Mouse (Mus musculus) spleen, postnatal 10 days (tissue): Measurements from ENCODE around the gene Naif1.

ENCODE experiments used
- DNase-seq, 2 experiments: peaks; one replicate each; pipeline ENCODE4 v3.0.0; 2021 to 2022; ENCODE audit warnings: low spot score in 2 of 2

Naif1 gene

GRCm38 (mm10) chr2:32427720-32428119 is 22.5 kb upstream of the Naif1 start:
- no peak for DNase-seq

GRCm38 (mm10) chr2:32428262-32428722 is 22.0 kb upstream of the Naif1 start:
- no peak for DNase-seq

- DNase-seq = no peak
These were observed 20.9 kb upstream of the Naif1 start for GRCm38 (mm10) chr2:32429215-32429891.

- no peak for DNase-seq
These were observed 19.3 kb upstream of the Naif1 start for GRCm38 (mm10) chr2:32430701-32431676.

GRCm38 (mm10) chr2:32436686-32437372 is 13.4 kb upstream of the Naif1 start:
- DNase-seq = no peak

- no peak for DNase-seq
These were observed 12.6 kb upstream of the Naif1 start for GRCm38 (mm10) chr2:32437612-32438166.

GRCm38 (mm10) chr2:32438733-32439132 is 11.5 kb upstream of the Naif1 start:
- no peak for DNase-seq

GRCm38 (mm10) chr2:32439177-32439576 is 11.1 kb upstream of the Naif1 start:
- no peak for DNase-seq

- no peak for DNase-seq
These were observed 10.1 kb upstream of the Naif1 start for GRCm38 (mm10) chr2:32440164-32440563.

GRCm38 (mm10) chr2:32440632-32441031 is 9.6 kb upstream of the Naif1 start:
- no peak for DNase-seq

- DNase-seq = no peak
These were observed 8.7 kb upstream of the Naif1 start for GRCm38 (mm10) chr2:32441550-32441949.

GRCm38 (mm10) chr2:32445535-32445934 is 4.7 kb upstream of the Naif1 start:
- DNase-seq = no peak

- peak; percentile 33 to 60 for DNase-seq
These were observed 2.9 kb upstream of the Naif1 start for GRCm38 (mm10) chr2:32447264-32447936.

- no peak for DNase-seq
These were observed 1.8 kb upstream of the Naif1 start for GRCm38 (mm10) chr2:32448480-32448879.

GRCm38 (mm10) chr2:32450881-32451844 is 906 bp downstream of the Naif1 start, which contains the start of gene Slc25a25:
Gene Slc25a25, minus strand, starts transcription at chr2:32451445.
- peak; percentile 91 to 99 for DNase-seq

- DNase-seq = peak; percentile 98
These were observed 1.7 kb downstream of the Naif1 start for GRCm38 (mm10) chr2:32451870-32452372.

- peak in 1 of 2 experiments; percentile 50 for DNase-seq
These were observed 2.2 kb downstream of the Naif1 start for GRCm38 (mm10) chr2:32452441-32452971.

- no peak for DNase-seq
These were observed 3.5 kb downstream of the Naif1 start for GRCm38 (mm10) chr2:32453641-32454303.

GRCm38 (mm10) chr2:32454633-32455032 is 4.4 kb downstream of the Naif1 start:
- DNase-seq = no peak
